Comparison of ENCODE assay signal across 9 mouse cellular contexts in the genomic region with DNA sequence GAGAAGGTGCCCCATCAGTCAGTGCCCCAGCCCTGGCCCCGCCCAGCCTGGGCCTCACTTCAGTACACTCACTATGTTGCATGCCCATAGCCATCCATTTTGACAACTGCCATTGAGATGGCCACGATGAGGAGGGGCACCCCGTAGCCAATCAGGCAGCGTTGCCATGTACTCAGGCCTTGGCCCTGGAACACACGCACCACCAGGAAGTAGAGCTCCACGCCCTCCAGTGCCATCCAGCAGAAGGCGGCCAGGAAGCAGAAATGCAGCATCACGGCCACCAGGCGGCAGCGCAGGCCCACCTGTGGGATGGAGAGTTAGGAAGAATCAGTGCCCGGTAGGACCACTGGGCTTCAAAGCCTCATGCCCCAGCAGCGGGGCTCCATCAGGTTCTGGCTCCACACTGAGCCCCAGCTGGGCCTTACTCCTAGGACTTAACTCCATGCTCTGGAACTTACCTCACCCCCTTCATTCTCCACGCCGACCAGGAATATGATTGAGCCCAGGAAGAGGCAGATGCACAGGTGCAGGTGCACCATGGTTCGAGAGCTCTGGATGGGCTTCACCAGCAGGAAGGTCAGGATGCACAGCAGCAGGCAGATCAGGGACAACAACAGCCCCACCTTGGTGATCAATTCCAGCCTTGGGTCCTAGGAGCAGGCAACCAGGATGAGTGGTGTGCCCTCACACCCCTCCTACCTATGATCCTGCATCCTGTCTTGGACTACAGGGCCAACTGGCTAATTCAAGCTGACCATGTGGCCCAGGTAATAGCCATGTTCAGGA. TPM values are rescaled to one million over a fixed set of nuclear protein-coding genes. Genes with fewer than 3 reads are reported as not detected.
DNase-seq lines count a peak whose midpoint lies in the region; ATAC-seq and TF ChIP-seq lines count a peak whose summit lies in the region.
"Had no signal": no experiment of that assay in that cellular context is flagged by ENCODE, and none has a peak within 500 bp of the region (broad histone marks: within the 10 kb centered on the region; RNA-seq: fewer than 3 reads in every experiment).

No protein-coding gene starts in this region.

- 36% methylated on average over 15 of the region's 15 CpGs for WGBS in forebrain, embryonic 14.5 days
- 40% methylated on average over 15 of the region's 15 CpGs for WGBS in neural tube, embryonic 15.5 days
- 43% methylated on average over 15 of the region's 15 CpGs for WGBS in thymus, adult 2 months

- in situ Hi-C loops in CH12.LX (cut with MboI; ENCODE audit: low pct_ligation_motif_present, low pct_unique_long_range_greater_than_20kb, low sequenced_read_pairs), result loop anchor here (10.0 kb wide), 1 partner anchor 60 kb away; no protein-coding TSS in a partner anchor

- intact Hi-C loops in heart, postnatal 36 days (cut with DNase I), result loop anchor here (1.0 to 5.0 kb wide), 3 partner anchors 58 to 227 kb away; no protein-coding TSS in a partner anchor

- H3K36me3 ChIP-seq in CH12.LX (replicated peaks in 1 of 2; ENCODE audit: control insufficient read depth in 1 of 2, insufficient read depth in 1 of 2, low read length in 1 of 2), result peaks cover 81 to 85% of the 10 kb centered on the region in 2 experiments
- H3K36me3 ChIP-seq in forebrain, embryonic 14.5 days (ENCODE audit: control insufficient read depth, insufficient read depth, low read length), result peaks cover 63% of the 10 kb centered on the region
- peaks cover 64% of the 10 kb centered on the region for H3K36me3 ChIP-seq in neural tube, embryonic 15.5 days
- H3K36me3 ChIP-seq in thymus, adult 2 months (ENCODE audit: control insufficient read depth, insufficient read depth, low read length), result peaks cover 90% of the 10 kb centered on the region

- peaks cover 5% of the 10 kb centered on the region for H3K79me2 ChIP-seq in CH12.LX (replicated peaks; ENCODE audit: control insufficient read depth, extremely low read depth, insufficient read depth, poor library complexity, severe bottlenecking)

- H3K4me3 ChIP-seq in CH12.LX (replicated peaks in 1 of 3; ENCODE audit: low read depth in 2 of 3, low read length in 2 of 3, poor library complexity in 1 of 3), result no peak overlapping the region
- H3K4me3 ChIP-seq in forebrain, embryonic 14.5 days (ENCODE audit: low read depth, low read length), result no peak overlapping the region
- no peak overlapping the region for H3K4me3 ChIP-seq in layer of hippocampus, adult 2 months
- H3K4me3 ChIP-seq in neural tube, embryonic 15.5 days (replicated peaks), result no peak overlapping the region
- H3K4me3 ChIP-seq in thymus, adult 2 months (ENCODE audit: control insufficient read depth, insufficient read depth, low read length), result no peak overlapping the region
- H3K4me3 ChIP-seq: erythroblast, embryonic 14.5 days had no signal

- ATAC-seq in forebrain, embryonic 14.5 days, result peak; percentile 64
- ATAC-seq in neural tube, embryonic 15.5 days (ENCODE audit: low FRiP score), result peak; percentile 62

- no peaks in the 10 kb centered on the region for H3K9me3 ChIP-seq in CH12.LX (replicated peaks; ENCODE audit: low read length)
- no peaks in the 10 kb centered on the region for H3K9me3 ChIP-seq in forebrain, embryonic 14.5 days (replicated peaks; ENCODE audit: control insufficient read depth, low read length)
- H3K9me3 ChIP-seq in neural tube, embryonic 15.5 days (replicated peaks), result no peaks in the 10 kb centered on the region

- TF ChIP-seq RAD21 in CH12.LX (IDR thresholded peaks at IDR 0.05; ENCODE audit: low read depth, low read length), result peak; percentile 89

- peak; percentile 55 to 89 for TF ChIP-seq CTCF in CH12.LX (conservative IDR thresholded peaks at IDR 0.05 in 1 of 2, IDR thresholded peaks at IDR 0.05 in 1 of 2; ENCODE audit: low read depth in 2 of 2, low read length in 2 of 2)
- peak; percentile 97 for TF ChIP-seq CTCF in layer of hippocampus, adult 2 months (conservative IDR thresholded peaks at IDR 0.05)
- TF ChIP-seq CTCF in thymus, adult 2 months (IDR thresholded peaks at IDR 0.05; ENCODE audit: borderline replicate concordance, control insufficient read depth, extremely low read depth, insufficient read depth, low read length, poor library complexity), result peak; percentile 93

- peaks cover 2 to 5% of the 10 kb centered on the region in 2 experiments; a peak in 2 of 4 replicates for H3K4me1 ChIP-seq in CH12.LX (ENCODE audit: control insufficient read depth in 1 of 2, insufficient read depth in 2 of 2)
- no peaks in the 10 kb centered on the region for H3K4me1 ChIP-seq in forebrain, embryonic 14.5 days (ENCODE audit: control insufficient read depth, insufficient read depth, low read length)
- H3K4me1 ChIP-seq in neural tube, embryonic 15.5 days, result no peaks in the 10 kb centered on the region
- no peaks in the 10 kb centered on the region for H3K4me1 ChIP-seq in thymus, adult 2 months (replicated peaks; ENCODE audit: control insufficient read depth, insufficient read depth, low read length)

- no peak for TF ChIP-seq EP300 in CH12.LX (IDR thresholded peaks at IDR 0.05; ENCODE audit: low read length)

- dilution Hi-C loops in CH12.LX (cut with MboI; ENCODE audit: extremely low pct_ligation_motif_present, extremely low pct_unique_long_range_greater_than_20kb, low sequenced_read_pairs), result no loop called here

- TF ChIP-seq POLR2A in CH12.LX (IDR thresholded peaks at IDR 0.05; ENCODE audit: low read depth, low read length), result no peak; the same call in 1 of the 2 replicates
- TF ChIP-seq POLR2A in thymus, adult 2 months (IDR thresholded peaks at IDR 0.05; ENCODE audit: control insufficient read depth, extremely low read depth, insufficient read depth, low read length, poor library complexity), result no peak

- H3K27ac ChIP-seq in CH12.LX (ENCODE audit: insufficient read depth, low read depth), result no peak overlapping the region
- no peak overlapping the region for H3K27ac ChIP-seq in forebrain, embryonic 14.5 days (ENCODE audit: low read depth, low read length)
- H3K27ac ChIP-seq in layer of hippocampus, adult 2 months, result no peak overlapping the region
- no peak overlapping the region for H3K27ac ChIP-seq in neural tube, embryonic 15.5 days (replicated peaks)
- H3K27ac ChIP-seq in thymus, adult 2 months (ENCODE audit: control insufficient read depth, insufficient read depth, low read length), result no peak overlapping the region

- H3K27me3 ChIP-seq in CH12.LX (replicated peaks), result no peaks in the 10 kb centered on the region
- H3K27me3 ChIP-seq in forebrain, embryonic 14.5 days (replicated peaks; ENCODE audit: control insufficient read depth, insufficient read depth, low read length), result no peaks in the 10 kb centered on the region
- H3K27me3 ChIP-seq in neural tube, embryonic 15.5 days (replicated peaks), result no peaks in the 10 kb centered on the region
- H3K27me3 ChIP-seq in thymus, adult 2 months (ENCODE audit: control insufficient read depth, insufficient read depth, low read length), result no peaks in the 10 kb centered on the region

- DNase-seq in CH12.LX (ENCODE audit: extremely low read depth), result peak; percentile 72
- DNase-seq in c-Kit-positive CD71-positive TER-119-positive erythroid progenitor cells, embryonic 14.5 days (ENCODE audit: low spot score), result peak; percentile 69
- DNase-seq in forebrain, embryonic 14.5 days (ENCODE audit: low spot score), result peak; percentile 67
- peak; percentile 70 to 81 for DNase-seq in heart, postnatal 36 days
- DNase-seq in layer of hippocampus, adult 2 months (ENCODE audit: low spot score in 2 of 2), result peak; percentile 84 to 87
- DNase-seq in lung, adult 18-20 months, result peak; percentile 83 to 89
- DNase-seq in thymus, adult 2 months, result peak; percentile 85

- H3K4me2 ChIP-seq in CH12.LX (ENCODE audit: insufficient read depth, low read depth, poor library complexity, severe bottlenecking), result no peak overlapping the region
- H3K4me2 ChIP-seq in forebrain, embryonic 14.5 days (ENCODE audit: low read length), result no peak overlapping the region
- no peak overlapping the region for H3K4me2 ChIP-seq in neural tube, embryonic 15.5 days

- H3K9ac ChIP-seq in CH12.LX (ENCODE audit: insufficient read depth, low read depth), result no peak overlapping the region
- H3K9ac ChIP-seq in forebrain, embryonic 14.5 days (ENCODE audit: low read length), result no peak overlapping the region
- no peak overlapping the region for H3K9ac ChIP-seq in neural tube, embryonic 15.5 days (replicated peaks)

RNA-seq across cellular contexts. Expression of gene Ddx39, which starts 9.9 kb away (rescaled TPM):
- total RNA-seq in CH12.LX (2012; rRNA removed) (194 and 278 TPM in 2 replicates), CH12.LX (2014; rRNA removed) (339 and 372 TPM in 2 replicates)
- 231 and 232 TPM in 2 replicates for polyA plus RNA-seq in CH12.LX (2012; ENCODE audit: insufficient read length, low read depth)
- polyA plus RNA-seq in forebrain, embryonic 14.5 days (2014; fragmentation: Nextera tagmentation; extraction: Ambion mirVana), result 120 and 133 TPM in 2 replicates
- 10 to 100 TPM; 15.8 to 17.2 TPM for total RNA-seq in heart, postnatal 36 days (2021)
- 10 to 100 TPM; 17.9 to 20.4 TPM for total RNA-seq in layer of hippocampus, adult 2 months (2021)
- 86.5 and 117 TPM in 2 replicates for polyA plus RNA-seq in neural tube, embryonic 15.5 days (2015; fragmentation: Nextera tagmentation; extraction: Ambion mirVana)
- 157 and 171 TPM in 2 replicates for polyA plus RNA-seq in thymus, adult 2 months (2012; rRNA removed)

RNA-seq across cellular contexts. Expression of gene Adgre5, which starts 16.2 kb away (rescaled TPM):
- total RNA-seq in CH12.LX (2012; rRNA removed) (23.6 and 27.4 TPM in 2 replicates), CH12.LX (2014; rRNA removed) (0.54 and 0.66 TPM in 2 replicates)
- 3.7 and 5.9 TPM in 2 replicates for polyA plus RNA-seq in CH12.LX (2012; ENCODE audit: insufficient read length, low read depth)
- 9.3 and 12.4 TPM in 2 replicates for polyA plus RNA-seq in forebrain, embryonic 14.5 days (2014; fragmentation: Nextera tagmentation; extraction: Ambion mirVana)
- 10 to 100 TPM; 39.5 to 52.7 TPM for total RNA-seq in heart, postnatal 36 days (2021)
- 10 to 100 TPM in 1 of 2 experiments, 1 to 10 TPM in 1; 8.1 to 12.4 TPM for total RNA-seq in layer of hippocampus, adult 2 months (2021)
- 12.2 and 15.5 TPM in 2 replicates for polyA plus RNA-seq in neural tube, embryonic 15.5 days (2015; fragmentation: Nextera tagmentation; extraction: Ambion mirVana)
- 190 and 193 TPM in 2 replicates for polyA plus RNA-seq in thymus, adult 2 months (2012; rRNA removed)

RNA-seq across cellular contexts. Expression of gene Pkn1, which starts 25.9 kb away (rescaled TPM):
- 44.6 and 47.8 TPM in 2 replicates for total RNA-seq in CH12.LX (2012; rRNA removed)
- total RNA-seq in CH12.LX (2014; rRNA removed), result 28.1 and 33.5 TPM in 2 replicates
- 58.8 and 60.3 TPM in 2 replicates for polyA plus RNA-seq in CH12.LX (2012; ENCODE audit: insufficient read length, low read depth)
- 20.9 and 21.9 TPM in 2 replicates for polyA plus RNA-seq in forebrain, embryonic 14.5 days (2014; fragmentation: Nextera tagmentation; extraction: Ambion mirVana)
- 10 to 100 TPM; 53.7 to 62.4 TPM for total RNA-seq in heart, postnatal 36 days (2021)
- total RNA-seq in layer of hippocampus, adult 2 months (2021), result 10 to 100 TPM; 47.9 to 56.8 TPM
- 24.6 and 25.1 TPM in 2 replicates for polyA plus RNA-seq in neural tube, embryonic 15.5 days (2015; fragmentation: Nextera tagmentation; extraction: Ambion mirVana)
- polyA plus RNA-seq in thymus, adult 2 months (2012; rRNA removed), result 321 and 324 TPM in 2 replicates

RNA-seq across cellular contexts. Expression of gene Ptger1, which starts 58.4 kb away (rescaled TPM):
- total RNA-seq in CH12.LX (2012; rRNA removed) (3.3 and 4.0 TPM in 2 replicates), CH12.LX (2014; rRNA removed) (not detected in 2 replicates)
- polyA plus RNA-seq in CH12.LX (2012; ENCODE audit: insufficient read length, low read depth), result 2.6 and 7.6 TPM in 2 replicates
- polyA plus RNA-seq in forebrain, embryonic 14.5 days (2014; fragmentation: Nextera tagmentation; extraction: Ambion mirVana), result 0.27 and 0.63 TPM in 2 replicates
- total RNA-seq in heart, postnatal 36 days (2021), result under 1 TPM; 0.27 to 0.75 TPM
- under 1 TPM; 0.42 to 0.84 TPM for total RNA-seq in layer of hippocampus, adult 2 months (2021)
- 0.95 and 1.00 TPM in 2 replicates for polyA plus RNA-seq in neural tube, embryonic 15.5 days (2015; fragmentation: Nextera tagmentation; extraction: Ambion mirVana)
- 0.50 and 0.61 TPM in 2 replicates for polyA plus RNA-seq in thymus, adult 2 months (2012; rRNA removed)

Comparison
In these comparisons a context has a peak if more than half of its experiments do, and no peak if none do; other contexts are left out.
1. RNA of gene Adgre5, which starts 16.2 kb away (polyA plus RNA-seq): 190 to 193 TPM in thymus, adult 2 months; 12.2 to 15.5 TPM in neural tube, embryonic 15.5 days, 9.3 to 12.4 TPM in forebrain, embryonic 14.5 days and 3.7 to 5.9 TPM in CH12.LX; every median in the first group is over 10 times any median in the second.
2. Peak in every context shown above with its lines, with median percentiles within 50 percentile points of each other: DNase-seq and CTCF ChIP-seq.